Mouse (Mus musculus) hindbrain, embryonic 14.5 days (tissue): Measurements from ENCODE around the gene Ctbp1. TPM values are rescaled to one million over a fixed set of nuclear protein-coding genes. Genes with fewer than 3 reads are reported as not detected.

Experiments
- ATAC-seq: fragments of 200-750 bp; cut with Nextera tagmentation; 2 replicates; pipeline ENCODE4 v1.8.0; 2017; ENCODE audit warnings: moderate number of reproducible peaks, mild to moderate bottlenecking, moderate TSS enrichment, moderate library complexity; ENCODE audit not compliant: low FRiP score
- DNase-seq: peaks from one replicate; pipeline ENCODE4 v3.0.0-alpha.2; 2015; ENCODE audit warnings: low spot score
- H3K27ac ChIP-seq: fragments of 300-500 bp; sonication (generic); 2 replicates; pipeline ENCODE4 v1.5.1; 2014; ENCODE audit warnings: mild to moderate bottlenecking, moderate library complexity
- H3K27me3 ChIP-seq: fragments of 300-500 bp; sonication (generic); 2 replicates; pipeline ENCODE4 v1.6.1; 2014; ENCODE audit warnings: mild to moderate bottlenecking, low read length, mixed read lengths; ENCODE audit not compliant: control insufficient read depth, insufficient read depth
- H3K36me3 ChIP-seq: fragments of 300-500 bp; sonication (generic); replicated peaks from 2 replicates; pipeline ENCODE4 v1.6.1; 2014; ENCODE audit not compliant: control insufficient read depth, insufficient read depth
- H3K4me1 ChIP-seq: fragments of 300-500 bp; sonication (generic); replicated peaks from 2 replicates; pipeline ENCODE4 v1.6.1; 2014; ENCODE audit warnings: antibody characterized with exemption, low read length, mixed read lengths; ENCODE audit not compliant: control insufficient read depth, insufficient read depth
- H3K4me2 ChIP-seq: fragments of 300-500 bp; sonication (generic); replicated peaks from 2 replicates; pipeline ENCODE4 v1.6.1; 2014; ENCODE audit warnings: mild to moderate bottlenecking, moderate library complexity
- H3K4me3 ChIP-seq: fragments of 300-500 bp; sonication (generic); replicated peaks from 2 replicates; pipeline ENCODE4 v1.5.1; 2014; ENCODE audit warnings: mild to moderate bottlenecking, low read length
- H3K9ac ChIP-seq: fragments of 300-500 bp; sonication (generic); 2 replicates; pipeline ENCODE4 v1.6.1; 2014
- H3K9me3 ChIP-seq: fragments of 300-500 bp; sonication (generic); 2 replicates; pipeline ENCODE4 v1.6.1; 2016; ENCODE audit warnings: low read length; ENCODE audit not compliant: control insufficient read depth
- WGBS: fragments of 180-500 bp; shearing (Covaris S2); extraction: QIAGEN DNeasy Blood & Tissue Kit; methylation state at CpG from one replicate; pipeline ENCODE4 v1.1.7; 2014; 5-methylcytosine and 5-hydroxymethylcytosine counted together
- polyA plus RNA-seq: library from polyadenylated mRNA; unstranded; fragments of >200 nt; fragmentation: Nextera tagmentation; extraction: Ambion mirVana; gene quantifications from 2 replicates; pipeline ENCODE4 v1.2.1, GENCODE M21; 2014

Ctbp1 gene
- polyA plus RNA-seq, 1 experiment from 2014 or later = 498 TPM

GRCm38 (mm10) chr5:33248186-33248585, 26.6 kb downstream of the Ctbp1 start:
- Histone ChIP-seq H3K4me3 (no peak overlapping the region), H3K9me3 (no peaks in the 10 kb centered on the region), H3K27me3 (no peaks in the 10 kb centered on the region), H3K36me3 (peaks cover 95% of the 10 kb centered on the region), H3K4me1 (no peaks in the 10 kb centered on the region), H3K4me2 (no peak overlapping the region), H3K27ac (no peak overlapping the region), H3K9ac (no peak overlapping the region)
- no peak for DNase-seq
- 90% methylated on average over 12 of the region's 12 CpGs for WGBS
- ATAC-seq = no peak

- ATAC-seq (no peak), DNase-seq (no peak)
- Histone ChIP-seq H3K27me3 (no peaks in the 10 kb centered on the region), H3K27ac (no peak overlapping the region), H3K4me1 (no peaks in the 10 kb centered on the region), H3K4me2 (no peak overlapping the region), H3K9ac (no peak overlapping the region), H3K9me3 (no peaks in the 10 kb centered on the region), H3K4me3 (no peak overlapping the region), H3K36me3 (peaks cover 95% of the 10 kb centered on the region)
- WGBS = 100% methylated on average over 2 of the region's 2 CpGs
Observed at GRCm38 (mm10) chr5:33247387-33247786, 27.4 kb downstream of the Ctbp1 start.

GRCm38 (mm10) chr5:33245701-33246100, 29.1 kb downstream of the Ctbp1 start:
- H3K9ac ChIP-seq = no peak overlapping the region
- peaks cover 91% of the 10 kb centered on the region for H3K36me3 ChIP-seq
- ATAC-seq (no peak), DNase-seq (peak; percentile 34)
- H3K27ac ChIP-seq = no peak overlapping the region
- H3K9me3 ChIP-seq = no peaks in the 10 kb centered on the region
- no peak overlapping the region for H3K4me3 ChIP-seq
- no peaks in the 10 kb centered on the region for H3K4me1 ChIP-seq
- no peak overlapping the region for H3K4me2 ChIP-seq
- H3K27me3 ChIP-seq = no peaks in the 10 kb centered on the region
- 74% methylated on average over 3 of the region's 3 CpGs for WGBS

- Histone ChIP-seq H3K9ac (no peak overlapping the region), H3K27me3 (no peaks in the 10 kb centered on the region), H3K4me2 (no peak overlapping the region), H3K9me3 (no peaks in the 10 kb centered on the region), H3K4me3 (no peak overlapping the region), H3K36me3 (peaks cover 78% of the 10 kb centered on the region), H3K4me1 (0 out of 2 replicates have a peak, but pooled peaks cover 3% of the 10 kb centered on the region), H3K27ac (no peak overlapping the region)
- 80% methylated on average over 5 of the region's 5 CpGs for WGBS
- DNase-seq (no peak), ATAC-seq (no peak)
Observed at GRCm38 (mm10) chr5:33244377-33244920, 30.3 kb downstream of the Ctbp1 start.

- H3K4me3 ChIP-seq = no peak overlapping the region
- H3K27me3 ChIP-seq = no peaks in the 10 kb centered on the region
- no peaks in the 10 kb centered on the region for H3K9me3 ChIP-seq
- WGBS = 54% methylated on average over 3 of the region's 3 CpGs
- peaks cover 38% of the 10 kb centered on the region for H3K36me3 ChIP-seq
- H3K27ac ChIP-seq = peak overlapping the region; percentile 32; the same call in 1 of the 2 replicates
- ATAC-seq (no peak), DNase-seq (no peak)
- no peak overlapping the region for H3K9ac ChIP-seq
- 0 out of 2 replicates have a peak, but pooled peaks cover 3% of the 10 kb centered on the region for H3K4me1 ChIP-seq
- H3K4me2 ChIP-seq = no peak overlapping the region
Observed at GRCm38 (mm10) chr5:33239934-33240333, 34.9 kb downstream of the Ctbp1 start.

- 84% methylated on average over 3 of the region's 3 CpGs for WGBS
Observed at GRCm38 (mm10) chr5:33239111-33239714, 35.6 kb downstream of the Ctbp1 start.

GRCm38 (mm10) chr5:33238256-33238645, 36.5 kb downstream of the Ctbp1 start:
- Histone ChIP-seq H3K27me3 (no peaks in the 10 kb centered on the region), H3K36me3 (peaks cover 21% of the 10 kb centered on the region), H3K9me3 (no peaks in the 10 kb centered on the region), H3K9ac (no peak overlapping the region), H3K4me2 (no peak overlapping the region), H3K4me3 (no peak overlapping the region), H3K27ac (no peak overlapping the region), H3K4me1 (0 out of 2 replicates have a peak, but pooled peaks cover 3% of the 10 kb centered on the region)
- WGBS = 78% methylated on average over 3 of the region's 3 CpGs
- no peak for DNase-seq
- no peak for ATAC-seq

More at GRCm38 (mm10) chr5:33239111-33239714, 35.6 kb downstream of the Ctbp1 start:
- H3K27ac ChIP-seq = no peak overlapping the region
- H3K4me1 ChIP-seq = 0 out of 2 replicates have a peak, but pooled peaks cover 3% of the 10 kb centered on the region
- no peak for DNase-seq
- H3K9me3 ChIP-seq = no peaks in the 10 kb centered on the region
- no peak overlapping the region for H3K4me2 ChIP-seq
- no peak overlapping the region for H3K4me3 ChIP-seq
- H3K27me3 ChIP-seq = no peaks in the 10 kb centered on the region
- H3K9ac ChIP-seq = no peak overlapping the region
- H3K36me3 ChIP-seq = peaks cover 31% of the 10 kb centered on the region
- ATAC-seq = no peak

- H3K9me3 ChIP-seq = no peaks in the 10 kb centered on the region
- H3K9ac ChIP-seq = no peak overlapping the region
- H3K4me3 ChIP-seq = no peak overlapping the region
- H3K27me3 ChIP-seq = no peaks in the 10 kb centered on the region
- 0 out of 2 replicates have a peak, but pooled peaks cover 3% of the 10 kb centered on the region for H3K4me1 ChIP-seq
- 92% methylated on average over 11 of the region's 11 CpGs for WGBS
- DNase-seq = no peak
- no peak for ATAC-seq
- no peak overlapping the region for H3K4me2 ChIP-seq
- H3K27ac ChIP-seq = no peak overlapping the region
- peaks cover 16% of the 10 kb centered on the region for H3K36me3 ChIP-seq
Observed at GRCm38 (mm10) chr5:33237600-33238255, 37.1 kb downstream of the Ctbp1 start.

GRCm38 (mm10) chr5:33234391-33235031, 40.3 kb downstream of the Ctbp1 start:
- Histone ChIP-seq H3K27me3 (no peaks in the 10 kb centered on the region), H3K4me3 (no peak overlapping the region), H3K36me3 (no peaks in the 10 kb centered on the region), H3K4me2 (no peak overlapping the region), H3K9ac (no peak overlapping the region), H3K9me3 (no peaks in the 10 kb centered on the region), H3K27ac (no peak overlapping the region), H3K4me1 (no peaks in the 10 kb centered on the region)
- 66% methylated on average over 13 of the region's 13 CpGs for WGBS
- ATAC-seq = no peak
- DNase-seq = no peak
